Mouse (Mus musculus) cerebellum, postnatal 10 days (tissue): ENCODE measurements around the gene S100a10.
"Not testable (repeated sequence)": the region's sequence is repeated elsewhere in the genome, so short reads cannot be mapped to it uniquely, and the experiment has no call there.

Experiments
- DNase-seq, 2 experiments: peaks; one replicate each; pipeline ENCODE4 v3.0.0; 2021; ENCODE audit warnings: mixed read lengths in 2 of 2

Gene S100a10

DNA sequence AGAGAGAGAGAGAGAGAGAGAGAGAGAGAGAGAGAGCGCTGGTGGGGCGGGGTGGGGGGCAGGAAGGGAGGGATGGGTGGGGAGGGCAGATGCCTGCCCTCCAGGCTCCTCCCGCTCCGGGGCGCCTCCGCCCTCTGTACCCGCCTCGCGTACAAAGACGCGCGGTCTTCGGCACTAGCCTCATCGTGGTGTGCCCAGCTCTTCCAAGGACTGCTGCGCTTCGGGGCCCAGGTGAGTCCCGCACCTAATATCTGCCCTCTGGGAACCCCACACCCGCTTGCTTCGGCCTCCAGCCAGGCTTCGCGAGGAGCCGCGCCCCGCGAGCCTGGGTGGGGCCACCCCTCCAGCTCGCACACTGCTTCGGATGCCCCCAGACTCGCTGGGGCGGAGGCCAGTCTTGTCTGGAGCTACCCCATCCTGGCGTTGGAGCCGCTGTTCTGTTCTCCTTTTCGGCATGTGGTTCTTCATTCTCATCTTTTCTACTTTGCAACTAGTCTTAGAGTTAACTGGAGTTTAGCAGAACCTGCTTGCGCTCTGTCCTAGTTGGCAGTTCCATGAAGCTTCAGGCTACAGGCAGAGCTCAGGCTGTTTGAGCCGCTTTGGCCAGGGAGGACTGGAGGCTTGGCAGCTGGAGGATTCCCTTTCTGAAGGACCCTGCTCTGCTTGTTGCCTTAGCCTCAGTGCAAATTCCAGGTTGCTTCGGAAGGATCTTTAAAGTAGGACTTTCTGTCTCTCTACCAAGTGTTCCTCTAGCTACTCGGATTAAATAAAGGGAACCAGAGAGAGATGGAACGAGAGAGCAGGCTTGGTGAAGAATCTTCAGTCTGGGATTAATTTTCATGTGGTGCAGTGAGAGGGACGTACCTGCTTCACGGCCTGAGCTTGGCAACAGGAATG lies at the start of gene S100a10:
S100a10 (plus strand) TSS at position 100 of the 897 bp plus-strand sequence.
- peak; percentile 33 to 47 for DNase-seq

DNA sequence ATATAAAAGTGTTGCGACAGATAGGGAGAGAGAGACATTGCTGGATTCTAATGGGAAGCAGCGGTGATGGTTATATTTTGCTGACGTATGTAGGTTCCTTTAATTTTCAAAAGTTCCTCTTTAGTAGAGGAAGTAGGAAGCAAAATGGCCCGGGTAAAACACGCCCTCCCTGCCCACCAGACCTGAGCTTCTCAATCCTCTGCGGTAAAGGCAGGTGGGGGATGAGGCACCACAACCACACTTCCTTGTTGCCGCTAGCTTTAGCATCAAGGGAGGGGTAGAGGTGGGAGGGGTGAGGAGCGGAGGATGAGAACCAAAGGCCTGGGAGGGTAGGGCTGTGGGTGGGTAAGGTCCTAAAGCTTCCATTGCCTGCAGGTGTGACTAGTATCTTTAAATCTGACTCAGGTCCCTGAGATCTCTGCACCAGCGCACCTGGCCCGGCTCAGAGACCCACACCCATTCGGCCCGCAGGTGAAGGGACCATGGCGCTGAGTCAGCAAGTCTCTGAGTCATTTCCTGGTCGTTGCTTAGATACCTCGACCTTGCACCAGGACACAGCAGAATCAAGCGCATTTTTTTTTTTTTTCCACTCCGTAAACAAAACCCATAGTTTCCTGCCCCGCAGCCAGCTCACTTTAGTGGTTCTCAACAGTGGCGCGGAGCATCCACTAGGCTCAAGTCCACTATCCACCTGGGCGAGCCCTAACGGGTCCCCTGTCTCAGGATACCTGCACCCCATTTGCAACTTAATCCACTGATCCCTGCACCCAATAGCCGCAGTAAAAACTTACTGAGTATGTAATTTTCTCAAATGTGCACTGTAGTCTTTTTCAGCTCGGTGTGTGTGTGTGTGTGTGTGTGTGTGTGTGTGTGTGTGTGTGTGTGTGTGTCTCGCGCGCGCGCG lies 48.7 kb upstream of the S100a10 start:
- peak in 1 of 2 experiments; percentile 4 for DNase-seq

DNA sequence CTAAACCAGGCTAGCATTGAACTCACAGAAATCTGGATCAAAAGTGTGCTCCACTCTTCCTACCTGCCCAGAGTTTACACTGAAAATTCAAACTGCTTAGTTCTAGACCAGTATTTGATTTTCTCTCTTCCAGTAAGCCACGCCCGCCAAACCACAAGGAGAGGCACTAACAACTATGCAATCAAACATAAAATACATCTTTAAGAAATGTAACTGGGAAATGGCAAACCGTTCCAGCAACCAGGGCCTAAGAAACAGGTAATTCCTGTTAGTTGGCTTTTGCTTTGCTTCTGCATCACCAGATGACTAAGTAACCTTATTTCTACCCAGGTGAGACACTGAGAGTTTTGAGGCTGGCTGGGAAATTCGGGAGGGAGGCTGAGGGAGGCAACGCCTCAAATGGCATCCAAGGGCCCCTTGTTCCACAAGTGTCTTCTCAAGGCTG lies 48.0 kb upstream of the S100a10 start:
- DNase-seq: no peak

DNA sequence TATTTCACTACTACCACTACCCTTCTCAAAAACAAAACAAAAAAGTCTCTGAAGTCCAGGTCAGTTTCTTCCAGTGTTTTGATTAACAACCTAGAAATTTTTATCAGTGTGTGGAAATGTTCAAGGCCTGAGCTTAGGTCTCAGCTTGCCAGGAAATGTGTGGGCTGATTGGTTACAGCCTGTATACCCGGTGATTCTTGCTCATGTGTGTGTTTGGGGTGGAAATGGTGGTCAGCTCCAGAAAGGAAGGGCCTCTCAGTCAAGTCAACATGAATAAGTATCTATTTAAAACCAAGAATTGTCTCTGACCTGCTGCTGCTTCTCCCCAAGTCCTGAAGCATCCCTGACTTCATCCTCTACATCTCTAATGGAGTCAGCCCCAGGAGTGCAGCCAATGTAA lies 45.6 kb upstream of the S100a10 start:
- DNase-seq: no peak

DNA sequence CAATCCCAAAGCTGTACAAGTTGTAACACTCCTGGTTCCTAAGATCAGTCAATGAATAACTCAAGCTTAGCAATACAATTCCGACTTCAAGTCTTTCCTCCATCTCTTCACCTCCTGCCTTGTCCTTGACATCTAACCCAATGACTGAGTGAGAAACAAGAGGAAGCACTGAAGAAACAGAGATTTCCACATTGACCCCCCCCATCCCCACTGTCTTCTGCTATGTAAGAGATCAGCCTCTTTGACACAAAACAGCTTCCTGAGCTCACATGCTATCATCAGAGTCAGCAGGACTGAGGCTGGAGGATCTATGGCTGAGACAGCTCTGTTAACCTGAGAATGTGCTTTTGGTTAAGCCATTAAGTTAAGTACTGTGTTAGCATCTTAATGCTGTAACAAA lies 43.8 kb upstream of the S100a10 start:
- DNase-seq: no peak

DNA sequence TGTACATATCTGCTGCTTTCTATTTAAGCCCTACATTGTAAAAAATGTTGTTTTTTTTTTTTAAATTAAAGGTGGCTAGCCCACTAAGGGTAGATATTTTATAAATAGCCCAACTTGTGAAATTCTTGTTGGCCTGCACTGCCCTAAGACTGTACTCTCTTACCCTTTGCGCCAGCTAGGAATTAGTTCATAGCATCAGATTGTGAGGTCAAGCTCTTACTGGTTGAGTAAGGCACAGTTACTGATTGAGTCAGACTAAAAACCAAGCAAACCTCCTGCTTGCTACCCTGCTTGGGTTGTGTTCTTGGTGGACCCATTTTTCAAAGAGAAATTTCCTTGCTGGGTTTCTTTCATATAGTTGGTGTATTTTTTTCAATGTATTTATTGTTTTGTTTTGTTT lies 43.1 kb upstream of the S100a10 start:
- no peak for DNase-seq

DNA sequence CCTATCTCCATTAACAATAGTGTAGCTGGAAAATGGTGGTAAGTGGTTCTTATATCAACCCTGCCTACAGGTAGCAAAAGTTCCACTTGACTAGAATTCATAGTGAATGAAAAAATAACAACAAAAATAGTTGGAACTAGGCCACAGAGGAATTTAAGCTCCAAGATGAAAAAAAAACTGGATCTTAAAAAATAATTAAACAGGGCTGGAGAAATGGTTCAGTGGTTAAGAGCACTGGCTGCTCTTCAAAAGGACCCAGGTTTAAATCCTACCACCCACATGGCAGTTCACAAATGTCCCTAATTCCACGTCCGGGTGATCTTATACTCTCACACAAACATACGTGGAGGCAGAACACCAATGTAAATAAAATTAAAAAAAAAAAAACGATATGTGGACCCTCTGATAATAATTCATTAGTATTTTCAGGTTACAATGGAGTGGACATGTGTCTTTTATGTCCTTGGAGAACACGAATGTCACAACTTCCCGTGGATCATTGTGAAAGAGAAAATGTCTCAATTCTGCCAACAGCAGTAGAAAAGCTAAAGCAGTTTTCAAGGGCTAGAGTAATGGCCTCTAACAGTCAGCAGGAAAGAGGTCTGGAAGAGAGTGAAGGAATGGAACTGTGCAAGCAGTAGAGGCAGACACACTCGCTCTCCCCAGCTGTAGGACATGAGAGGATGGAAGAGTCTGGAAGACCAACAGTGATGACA lies 42.3 kb upstream of the S100a10 start:
- DNase-seq: no peak

DNA sequence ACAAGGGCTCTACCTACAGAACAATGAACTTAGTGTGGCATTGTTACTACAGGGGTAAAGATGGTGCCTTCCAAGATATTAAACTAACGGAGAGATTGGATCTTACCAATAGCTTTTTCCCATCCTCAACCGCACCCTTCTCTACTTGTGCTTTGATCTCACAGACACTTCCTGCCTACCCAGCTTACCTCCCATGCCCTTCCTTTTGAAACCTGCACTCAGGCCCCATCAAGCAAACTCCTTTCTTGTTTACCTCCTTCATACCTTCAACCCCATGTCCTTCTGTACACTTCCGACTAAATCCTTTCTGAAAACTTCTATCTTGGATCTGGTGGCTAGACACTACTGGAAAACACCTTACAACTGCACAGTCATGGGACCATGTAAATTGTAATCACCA lies 40.3 kb upstream of the S100a10 start:
- DNase-seq: no peak

DNA sequence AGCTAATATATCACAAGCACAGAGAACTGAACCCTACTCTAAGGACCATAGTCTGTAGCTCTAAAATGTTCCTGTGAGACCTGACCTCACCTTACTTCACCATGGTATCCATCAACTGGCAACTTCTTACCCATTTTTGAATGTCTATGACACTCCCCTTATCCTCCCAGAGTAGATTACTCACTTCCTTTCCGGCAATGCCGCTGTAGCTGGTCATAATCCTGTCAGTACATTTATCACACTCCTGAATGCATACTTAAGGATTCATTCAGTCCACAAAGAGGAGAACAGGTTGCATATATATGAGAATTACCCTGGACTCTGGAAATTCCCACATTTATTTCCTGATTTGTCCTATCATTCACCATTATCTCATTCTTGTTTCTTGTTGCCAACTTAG lies 37.5 kb upstream of the S100a10 start:
- no peak for DNase-seq

DNA sequence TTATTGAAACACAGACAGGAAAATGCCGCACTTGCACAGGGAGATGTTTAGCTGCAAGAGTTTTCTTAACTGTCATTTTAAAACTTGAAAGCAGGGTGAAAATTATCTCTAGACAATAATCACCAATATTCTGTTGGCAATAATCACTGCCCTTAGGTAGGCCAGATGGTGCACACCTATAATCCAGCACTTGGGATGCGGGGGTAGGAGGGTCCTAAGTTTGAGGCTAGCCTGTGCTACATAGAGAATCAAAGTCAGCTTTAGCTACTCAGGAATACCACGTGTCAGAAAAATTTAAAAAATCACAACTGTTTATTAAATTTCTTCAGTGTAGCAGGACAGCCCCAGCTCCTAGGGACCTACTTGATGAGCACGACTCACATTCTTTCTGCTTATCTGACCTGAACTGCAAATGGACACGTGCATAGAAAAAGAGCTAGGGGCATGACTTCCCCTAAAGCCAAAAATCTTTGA lies 35.0 kb upstream of the S100a10 start:
- no peak for DNase-seq

DNA sequence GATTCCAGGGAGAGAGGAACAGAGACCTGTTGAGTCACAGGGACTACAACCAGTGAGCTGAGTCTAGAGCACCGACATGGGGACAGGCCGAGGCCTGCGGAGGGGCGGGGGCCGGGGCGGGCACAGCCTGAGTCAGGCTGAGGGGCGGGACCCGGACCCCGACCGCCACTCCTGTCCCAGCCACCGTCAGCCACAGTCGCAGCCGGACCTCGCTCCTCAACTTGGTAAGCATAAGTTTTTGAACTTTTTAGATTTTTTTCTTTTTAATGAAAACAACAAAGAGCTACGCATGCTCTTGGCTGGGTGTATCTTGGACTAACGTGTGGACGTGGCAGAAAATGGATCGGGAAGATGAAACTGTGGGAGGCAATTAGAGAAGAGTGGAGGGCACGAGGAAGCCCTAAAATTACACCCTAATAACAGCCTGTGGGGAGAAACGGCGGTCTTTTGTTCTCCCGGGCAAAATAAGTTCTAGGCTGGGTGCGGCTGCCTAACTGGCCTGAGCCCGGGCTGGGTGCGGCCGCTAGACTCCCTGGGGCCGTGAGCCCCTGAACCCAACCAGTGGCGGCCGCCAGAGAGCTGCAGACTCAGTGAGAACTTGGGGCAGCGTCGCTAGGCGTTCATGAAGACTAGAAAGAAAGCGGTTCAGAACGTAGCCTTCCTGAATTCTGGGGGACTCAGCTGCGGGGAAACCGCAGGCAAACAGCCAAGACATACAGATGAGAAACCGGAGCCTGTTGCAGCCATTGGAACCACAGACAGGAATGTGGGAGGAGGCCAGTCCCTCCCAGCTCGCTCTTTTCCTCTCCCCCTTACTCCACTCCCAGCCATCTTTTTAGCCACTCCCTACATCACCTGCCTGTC lies 34.3 kb upstream of the S100a10 start, which contains the start of gene S100a11:
S100a11 (plus strand) TSS at position 159 of the 864 bp plus-strand sequence.
- peak; percentile 10 to 29 for DNase-seq

DNA sequence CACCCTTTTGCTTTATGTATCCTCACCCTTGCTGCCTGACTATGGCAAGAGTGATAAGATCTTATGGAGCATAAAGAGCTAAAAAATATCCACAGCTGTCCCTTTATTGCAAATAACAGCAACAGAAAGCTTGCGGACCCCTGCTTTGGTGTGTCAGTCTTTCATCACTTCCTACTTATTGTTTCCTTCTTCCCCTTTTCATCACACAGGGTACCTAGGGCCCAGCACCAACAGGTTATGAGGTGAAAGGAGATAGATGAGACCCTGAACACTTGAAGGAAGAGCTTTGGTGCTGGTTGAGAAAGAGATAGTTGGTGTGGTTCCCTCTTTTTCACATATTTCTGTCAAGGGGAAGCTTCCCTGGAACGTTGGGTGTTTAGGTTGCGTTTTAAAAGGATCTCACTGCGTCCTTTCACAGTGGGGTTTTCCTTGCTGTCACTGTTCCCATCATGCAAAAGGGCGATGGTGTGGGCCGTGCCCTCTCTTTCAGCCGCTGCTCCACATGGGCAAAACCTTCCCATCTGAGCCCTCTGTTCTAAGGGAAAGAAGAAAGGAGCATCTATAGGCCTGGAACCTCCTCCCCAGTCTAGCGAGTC lies 33.3 kb upstream of the S100a10 start:
- DNase-seq: no peak

DNA sequence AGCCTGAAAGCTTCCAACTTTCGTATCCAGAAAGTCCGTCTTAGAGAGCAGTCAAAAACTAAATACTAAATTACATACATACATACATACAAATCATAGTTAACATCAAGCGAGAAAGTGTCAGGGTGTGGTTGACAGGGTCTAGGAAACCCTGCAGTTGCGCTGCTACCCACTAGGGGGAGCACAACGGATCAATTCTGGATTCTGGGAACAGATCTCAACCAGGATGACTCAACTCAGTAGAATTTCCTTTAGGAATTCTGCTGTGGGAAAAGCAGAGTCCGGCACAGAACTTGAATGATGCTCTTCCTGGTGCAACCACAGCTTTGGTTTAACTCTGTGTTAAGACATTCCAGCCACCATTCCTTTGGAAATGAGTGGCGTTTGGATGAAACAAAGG lies 32.3 kb upstream of the S100a10 start:
- peak; percentile 73 to 74 for DNase-seq

DNA sequence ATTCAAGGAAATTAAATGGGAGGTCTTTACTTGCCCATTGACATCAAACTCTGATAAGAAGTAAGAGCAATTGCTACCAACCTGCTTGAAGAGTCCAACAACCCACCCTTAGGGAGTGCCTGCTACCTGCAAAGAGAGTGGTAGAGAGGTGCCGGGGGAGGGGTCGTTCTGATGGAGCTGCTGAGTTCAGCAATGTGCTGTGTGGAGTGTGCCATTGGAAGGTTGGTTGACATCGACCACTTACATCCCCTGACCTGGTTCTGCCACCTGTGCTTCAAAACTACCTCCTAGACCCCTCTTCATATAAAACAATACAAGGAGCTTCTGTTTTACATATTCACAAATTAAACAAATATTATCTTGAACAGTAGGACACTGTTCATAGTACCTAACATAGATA lies 27.6 kb upstream of the S100a10 start:
- DNase-seq: no peak

DNA sequence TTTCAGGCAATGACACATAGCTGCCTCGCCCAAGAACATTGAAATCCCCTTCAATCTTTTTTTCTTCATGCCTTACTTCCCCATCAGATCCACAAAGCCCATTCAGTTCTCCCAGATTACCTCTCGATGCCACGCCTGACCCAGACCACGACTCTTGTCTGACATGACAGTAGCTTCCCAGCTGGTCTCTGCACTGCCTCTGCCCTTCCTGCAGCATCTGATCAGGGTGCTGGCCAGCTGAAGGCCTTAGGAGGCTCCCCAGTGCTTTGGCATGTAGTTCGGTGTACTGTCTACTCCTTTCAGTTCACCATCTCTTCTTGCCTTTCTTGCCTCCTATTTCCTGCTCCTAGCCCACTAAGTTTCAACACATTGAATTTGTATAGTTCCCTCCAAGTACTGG lies 26.1 kb upstream of the S100a10 start:
- no peak for DNase-seq

DNA sequence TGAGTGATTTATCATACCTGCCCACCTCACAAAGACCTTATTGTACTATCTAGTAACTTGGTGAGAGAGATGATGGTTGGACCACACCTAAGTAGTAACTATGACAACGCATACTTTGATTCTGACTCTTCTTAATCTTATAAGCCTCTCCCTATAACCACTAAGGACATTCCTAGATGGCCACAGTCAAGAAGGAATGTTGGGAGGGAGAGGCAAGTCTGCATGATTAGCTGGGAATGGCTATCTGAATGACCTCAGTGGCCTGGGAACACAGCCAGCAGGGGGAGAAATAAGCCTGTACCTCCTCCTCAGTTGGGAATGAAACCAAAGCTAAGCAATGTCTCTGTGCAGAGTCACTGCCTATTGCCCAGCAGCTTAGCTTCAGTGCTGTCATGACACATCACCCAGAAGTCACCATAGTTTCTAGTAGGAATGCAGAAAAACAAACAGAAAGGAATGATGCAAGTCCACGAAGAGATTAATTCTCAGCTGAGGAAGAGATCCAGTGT lies 17.8 kb upstream of the S100a10 start:
- no peak for DNase-seq

DNA sequence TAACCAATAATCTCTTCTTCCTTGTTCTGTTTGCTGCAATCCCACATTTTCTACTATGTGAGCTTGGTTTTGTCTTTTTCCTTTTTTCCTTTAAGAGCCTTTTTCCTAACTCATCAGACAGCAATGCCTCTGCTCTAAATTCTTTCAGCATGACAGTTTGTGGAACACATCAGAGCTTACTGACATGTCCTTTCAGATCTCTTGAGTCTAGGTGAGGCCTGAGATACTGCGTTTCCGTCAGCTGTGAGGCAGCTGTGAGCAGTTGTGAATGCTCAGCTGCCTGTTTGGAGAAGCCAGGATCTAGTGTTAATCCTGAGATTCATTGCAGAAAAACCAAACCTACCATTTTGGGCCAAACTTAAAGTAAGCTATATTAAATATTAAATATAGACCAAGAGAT lies 16.4 kb upstream of the S100a10 start:
- no peak for DNase-seq

DNA sequence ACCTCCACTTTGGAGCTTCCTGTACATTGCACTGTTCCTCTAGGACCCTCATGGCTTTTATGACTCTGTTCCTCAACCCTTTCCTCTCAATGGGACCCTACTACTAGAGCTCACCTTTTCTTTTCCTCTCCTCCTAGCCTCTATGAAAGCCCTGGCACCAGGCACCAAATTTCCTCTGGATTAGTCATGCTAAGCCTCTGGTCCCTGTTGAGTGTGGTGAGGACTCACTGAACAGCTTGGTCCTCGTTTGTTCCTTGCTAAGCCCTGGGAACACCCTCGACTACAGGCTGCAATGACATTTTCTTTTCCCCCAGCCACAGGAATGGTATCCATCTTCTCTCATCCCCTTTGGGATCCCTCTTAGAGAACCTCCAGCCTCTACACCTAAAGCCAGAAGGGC lies 13.4 kb upstream of the S100a10 start:
- DNase-seq: no peak

DNA sequence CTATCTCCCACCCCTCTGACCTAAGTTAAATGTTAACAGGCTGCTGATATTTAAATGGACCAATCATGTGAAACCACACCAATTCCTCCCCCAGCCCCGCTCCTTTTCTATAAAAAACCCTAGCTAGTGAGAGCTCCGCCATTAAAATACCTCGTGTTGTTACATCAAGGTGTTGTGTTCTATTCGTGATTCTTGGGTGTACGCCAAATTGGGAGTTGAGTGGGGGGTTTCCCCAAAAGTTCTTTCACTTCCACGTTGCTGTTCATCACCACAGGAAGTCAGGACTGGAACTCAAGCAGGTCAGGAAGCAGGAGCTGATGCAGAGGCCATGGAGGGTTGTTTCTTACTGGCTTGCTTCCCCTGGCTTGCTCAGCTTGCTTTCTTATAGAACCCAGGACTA lies 10.7 kb upstream of the S100a10 start:
- DNase-seq: not testable (repeated sequence)

DNA sequence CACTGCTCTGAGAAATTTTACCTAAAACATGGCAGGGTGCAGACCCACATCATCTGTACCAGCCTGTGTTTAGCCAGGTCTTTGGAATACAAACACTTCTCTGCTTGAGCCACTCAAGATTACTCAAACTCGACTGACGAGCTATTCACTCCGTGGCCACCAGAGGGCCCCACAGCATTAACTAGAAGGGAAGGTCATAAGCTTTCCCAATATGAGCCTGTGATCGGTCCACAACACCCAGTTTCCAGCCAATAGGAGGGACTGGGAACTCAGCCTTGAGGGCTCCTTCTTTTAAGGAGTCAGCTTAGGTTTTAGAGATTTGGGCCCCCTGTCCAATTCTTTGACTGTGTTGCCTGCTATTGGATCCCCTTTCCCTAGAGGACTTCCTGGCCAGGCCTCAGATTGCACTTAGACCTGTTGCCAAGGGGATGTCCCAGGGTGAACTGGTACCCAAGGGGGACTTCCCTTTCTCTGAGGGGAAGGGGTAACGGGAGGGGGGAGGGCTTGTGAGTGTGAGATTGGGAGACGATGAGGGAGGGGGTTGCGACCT lies 7.7 kb upstream of the S100a10 start:
- DNase-seq: peak; percentile 88 to 90
